Mouse (Mus musculus) olfactory bulb, adult 2 months (tissue): ENCODE results near the gene Olfr191. TPM values are rescaled to one million over a fixed set of nuclear protein-coding genes. Genes with fewer than 3 reads are reported as not detected.
"Not testable (repeated sequence)": the region's sequence is repeated elsewhere in the genome, so short reads cannot be mapped to it uniquely, and the experiment has no call there.

Source experiments
- H3K27ac ChIP-seq: fragments of 200-500 bp; 2 replicates; pipeline ENCODE4 v1.5.1; 2012; ENCODE audit warnings: low read depth, low read length; ENCODE audit not compliant: insufficient read depth
- H3K4me1 ChIP-seq: fragments of 200-500 bp; 2 replicates; pipeline ENCODE4 v1.6.1; 2012; ENCODE audit warnings: low read length; ENCODE audit not compliant: control insufficient read depth, insufficient read depth
- H3K4me3 ChIP-seq: fragments of 200-500 bp; 2 replicates; pipeline ENCODE4 v1.5.1; 2012; ENCODE audit warnings: mild to moderate bottlenecking, low read depth, low read length, moderate library complexity; ENCODE audit not compliant: insufficient read depth
- CTCF ChIP-seq: fragments of 200-500 bp; IDR thresholded peaks from 2 replicates; pipeline ENCODE4 v1.5.1; 2012; ENCODE audit warnings: low read depth, mild to moderate bottlenecking, low read length, moderate library complexity; ENCODE audit not compliant: insufficient read depth
- POLR2A ChIP-seq: fragments of 200-500 bp; IDR thresholded peaks from 2 replicates; pipeline ENCODE4 v1.6.1; 2012; ENCODE audit warnings: mild to moderate bottlenecking, low read depth, low read length, moderate library complexity; ENCODE audit not compliant: insufficient read depth
- WGBS: fragments of 180-500 bp; shearing (Covaris S2); methylation state at CpG from one replicate; pipeline ENCODE4 v1.1.7; 2018; 5-methylcytosine and 5-hydroxymethylcytosine counted together
- polyA plus RNA-seq: library from polyadenylated mRNA; stranded (reverse); fragments of >200 nt; gene quantifications from 2 replicates; pipeline ENCODE4 v1.2.4, GENCODE M21; 2012; ENCODE audit warnings: low replicate concordance; ENCODE audit not compliant: missing spikeins, insufficient read depth, insufficient read length

Olfr191 gene
- not detected in 2 replicates for polyA plus RNA-seq

- H3K4me3 ChIP-seq, H3K4me1 ChIP-seq, H3K27ac ChIP-seq: not testable (repeated sequence)
- 56% methylated on average over 1 of the region's 1 CpGs for WGBS
Observed at GRCm38 (mm10) chr16:59089722-59090121, at the start of gene Olfr191. Gene Olfr191, minus strand, starts transcription at chr16:59089822.

- WGBS = 82% methylated on average over 1 of the region's 1 CpGs
- no peak overlapping the region for H3K27ac ChIP-seq
- no peak overlapping the region for H3K4me3 ChIP-seq
- H3K4me1 ChIP-seq = no peaks in the 10 kb centered on the region
- TF ChIP-seq POLR2A = no peak
- no peak for TF ChIP-seq CTCF
Observed at GRCm38 (mm10) chr16:59130740-59131139, 41.1 kb upstream of the Olfr191 start.

DNA sequence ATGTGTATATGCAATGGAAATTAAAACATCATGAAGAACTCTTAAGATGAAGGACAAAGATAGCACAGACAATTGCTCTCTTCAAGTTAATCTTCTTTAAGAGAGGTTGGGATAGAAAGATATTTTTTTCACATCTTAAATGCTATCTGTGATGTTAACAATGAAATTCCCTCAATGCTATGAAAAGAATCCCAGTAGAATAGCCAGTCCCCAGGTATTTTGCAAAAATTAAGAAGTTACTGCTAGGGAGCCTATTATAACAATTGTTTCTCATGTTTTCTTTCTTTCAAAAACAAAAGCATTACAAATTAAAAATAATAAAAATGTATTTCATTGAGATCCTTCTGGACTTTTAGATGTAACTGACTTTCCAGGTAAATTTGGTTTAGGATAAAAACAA lies 31.3 kb upstream of the Olfr191 start, which contains the start of gene Olfr194:
Olfr194 (minus strand) TSS at position 101 of the 400 bp plus-strand sequence.
- H3K4me1 ChIP-seq = no peaks in the 10 kb centered on the region
- H3K4me3 ChIP-seq = no peak within 1 kb of the TSS
- no peak within 1 kb of the TSS for H3K27ac ChIP-seq
- no peak for TF ChIP-seq CTCF
- no peak for TF ChIP-seq POLR2A

DNA sequence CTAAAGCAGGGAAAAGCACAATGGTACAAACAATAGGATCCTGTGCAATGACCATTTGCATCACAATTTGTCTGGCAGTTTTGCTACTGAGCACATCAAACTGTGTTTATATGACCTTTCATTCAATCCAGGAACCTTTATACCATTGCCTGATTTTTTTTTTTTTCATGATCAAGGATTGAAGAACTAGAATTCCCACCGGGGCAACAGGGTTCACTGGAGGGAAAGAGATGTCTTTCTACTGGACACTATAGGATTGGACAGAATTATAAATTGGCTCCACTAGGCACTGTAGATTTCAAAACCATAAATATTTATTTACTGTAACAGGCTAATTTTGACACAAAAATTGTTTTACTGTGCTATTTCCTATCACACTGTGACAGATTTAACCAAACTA lies 22.2 kb upstream of the Olfr191 start, which contains the start of gene Olfr193:
Olfr193 (minus strand) TSS at position 101 of the 400 bp plus-strand sequence.
- Histone ChIP-seq H3K27ac (no peak within 1 kb of the TSS), H3K4me1 (no peaks in the 10 kb centered on the region), H3K4me3 (no peak within 1 kb of the TSS)
- WGBS = 67% methylated on average over 1 of the region's 1 CpGs
- TF ChIP-seq CTCF (no peak), POLR2A (no peak)

DNA sequence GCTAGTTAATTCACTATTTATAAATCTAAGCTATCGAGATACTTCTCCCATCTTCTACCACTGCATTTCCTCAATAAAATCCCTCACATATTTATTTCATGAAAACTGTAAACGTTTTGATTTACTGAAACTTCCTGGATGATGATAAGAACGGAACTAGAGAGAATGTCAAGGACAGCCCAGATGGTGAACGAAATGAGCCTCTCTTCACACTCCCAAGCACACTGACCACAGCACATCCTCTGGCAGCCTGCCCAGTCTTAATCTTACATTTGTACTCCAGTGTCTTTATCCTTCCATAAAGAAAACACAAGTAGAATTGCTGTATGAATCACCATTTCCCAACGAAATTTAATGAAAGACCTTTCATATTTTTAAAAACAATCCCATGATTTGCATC lies 18.9 kb upstream of the Olfr191 start:
- 57% methylated on average over 5 of the region's 5 CpGs for WGBS
- not testable (repeated sequence) for H3K4me3 ChIP-seq, H3K4me1 ChIP-seq, H3K27ac ChIP-seq

GRCm38 (mm10) chr16:59105312-59105711 lies 15.7 kb upstream of the Olfr191 start:
- TF ChIP-seq CTCF (no peak), POLR2A (no peak)
- no peak overlapping the region for H3K4me3 ChIP-seq

DNA sequence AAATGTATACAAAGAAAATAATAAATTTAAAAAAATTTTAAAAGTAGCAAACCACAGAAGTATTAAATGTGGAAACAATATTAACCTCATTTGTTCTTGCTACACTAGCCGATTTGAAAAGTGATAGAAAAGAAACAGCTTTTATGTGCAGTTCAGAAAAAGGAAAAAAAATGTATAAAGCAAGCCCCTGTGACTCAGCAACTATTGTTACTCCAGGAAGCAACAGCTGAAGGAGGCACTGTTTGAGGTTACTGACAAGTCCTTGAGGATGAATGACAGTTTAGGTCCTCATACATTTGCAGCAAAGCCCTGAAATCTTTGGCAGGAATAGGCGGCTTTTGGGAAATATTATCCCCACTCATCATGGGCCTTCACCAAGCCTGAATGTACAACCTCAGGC lies 8.5 kb downstream of the Olfr191 start:
- not testable (repeated sequence) for H3K4me1 ChIP-seq, H3K4me3 ChIP-seq, H3K27ac ChIP-seq
- WGBS = 93% methylated on average over 2 of the region's 2 CpGs

More at GRCm38 (mm10) chr16:59105312-59105711, 15.7 kb upstream of the Olfr191 start:
- H3K4me1 ChIP-seq = no peaks in the 10 kb centered on the region
- no peak overlapping the region for H3K27ac ChIP-seq
- whole genome bisulfite sequencing = 93% methylated on average over 2 of the region's 2 CpGs

- 87% methylated on average over 5 of the region's 5 CpGs for WGBS
- H3K4me1 ChIP-seq = no peaks in the 10 kb centered on the region
- TF ChIP-seq CTCF = no peak
- H3K4me3 ChIP-seq = no peak within 1 kb of the TSS
- no peak within 1 kb of the TSS for H3K27ac ChIP-seq
Observed at GRCm38 (mm10) chr16:59077905-59078304, 11.7 kb downstream of the Olfr191 start, which contains the start of gene Olfr190. Gene Olfr190, minus strand, starts transcription at chr16:59078005.

- no peak for TF ChIP-seq CTCF
- TF ChIP-seq POLR2A = no peak
- Histone ChIP-seq H3K27ac (no peak overlapping the region), H3K4me1 (no peaks in the 10 kb centered on the region), H3K4me3 (no peak overlapping the region)
- 94% methylated on average over 1 of the region's 1 CpGs for WGBS
Observed at GRCm38 (mm10) chr16:59073520-59073919, 16.1 kb downstream of the Olfr191 start.

DNA sequence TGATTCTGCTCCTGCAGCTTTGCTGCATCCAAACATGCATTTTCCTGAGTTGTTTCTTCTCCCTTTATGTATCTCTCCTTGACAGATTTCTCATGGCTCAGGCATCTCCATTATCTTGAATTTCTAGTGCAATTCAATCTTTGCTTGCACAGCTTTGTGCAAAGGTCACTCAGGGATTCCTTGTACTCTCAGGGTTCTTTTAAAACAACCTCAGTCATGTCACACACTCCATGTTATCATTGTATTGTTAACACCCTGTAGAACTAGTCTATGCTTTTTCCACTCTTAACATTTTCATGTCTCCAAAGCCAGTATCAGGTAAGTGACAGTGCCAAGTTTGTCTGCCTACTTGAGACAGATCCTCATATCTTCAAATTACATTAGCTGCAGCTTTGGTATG lies 17.9 kb downstream of the Olfr191 start:
- Histone ChIP-seq H3K4me3 (no peak overlapping the region), H3K4me1 (no peaks in the 10 kb centered on the region), H3K27ac (no peak overlapping the region)
- no peak for TF ChIP-seq CTCF
- TF ChIP-seq POLR2A = no peak

- H3K27ac ChIP-seq, H3K4me1 ChIP-seq, H3K4me3 ChIP-seq: not testable (repeated sequence)
- 69% methylated on average over 3 of the region's 3 CpGs for WGBS
Observed at GRCm38 (mm10) chr16:59062411-59062810, 27.2 kb downstream of the Olfr191 start.

DNA sequence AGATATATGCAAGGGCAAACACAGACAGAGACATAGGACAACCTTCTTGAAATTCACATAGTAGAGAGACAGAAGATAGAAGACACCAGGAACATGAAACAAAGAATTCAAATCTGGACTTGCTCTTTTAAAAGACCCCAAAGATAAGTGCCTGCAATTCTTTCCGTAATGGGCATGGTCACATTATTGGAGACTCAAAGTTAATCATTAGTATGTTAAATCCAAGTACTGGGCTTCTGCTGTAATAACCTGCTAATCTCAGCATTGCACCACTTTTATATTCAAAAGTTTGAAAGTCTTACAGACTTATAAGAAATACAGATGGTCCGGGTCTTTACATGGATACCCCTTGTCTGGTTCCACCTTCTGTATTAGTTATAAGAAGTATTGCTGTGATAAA lies 40.3 kb downstream of the Olfr191 start:
- WGBS = 98% methylated on average over 2 of the region's 2 CpGs
- not testable (repeated sequence) for H3K27ac ChIP-seq, H3K4me1 ChIP-seq, H3K4me3 ChIP-seq
